Mouse (Mus musculus) myocyte (in vitro differentiated cells): ENCODE data around the gene Mst1r. TPM values are rescaled to one million over a fixed set of nuclear protein-coding genes. Genes with fewer than 3 reads are reported as not detected.

Experiments used
- H3K27me3 ChIP-seq: one replicate; pipeline ENCODE4 v1.6.1; 2011; ENCODE audit not compliant: control insufficient read depth, insufficient read depth, insufficient read length
- H3K36me3 ChIP-seq: one replicate; pipeline ENCODE4 v1.6.1; 2011; ENCODE audit not compliant: control insufficient read depth, insufficient read depth
- H3K4me2 ChIP-seq: one replicate; pipeline ENCODE4 v1.6.1; 2011; ENCODE audit warnings: low read depth, control low read depth
- H3K4me3 ChIP-seq: one replicate; pipeline ENCODE4 v1.5.1; 2011; ENCODE audit warnings: mild to moderate bottlenecking, control low read depth, moderate library complexity
- H3K79me2 ChIP-seq: one replicate; pipeline ENCODE4 v1.6.1; 2011; ENCODE audit not compliant: control insufficient read depth, insufficient read depth
- H3ac ChIP-seq: one replicate; pipeline ENCODE4 v1.6.1; 2011; ENCODE audit not compliant: control insufficient read depth, insufficient read length
- CEBPB ChIP-seq: IDR thresholded peaks from 2 replicates; pipeline ENCODE4 v1.6.1; 2011; ENCODE audit warnings: mild to moderate bottlenecking, moderate library complexity; ENCODE audit not compliant: poor library complexity, insufficient read depth, severe bottlenecking
- E2F4 ChIP-seq: IDR thresholded peaks from one replicate; pipeline ENCODE4 v1.6.1; 2011; ENCODE audit warnings: mild to moderate bottlenecking, control low read depth, moderate library complexity; ENCODE audit not compliant: insufficient read depth
- MAX ChIP-seq: IDR thresholded peaks from one replicate; pipeline ENCODE4 v1.6.1; 2011; ENCODE audit warnings: low read depth, mild to moderate bottlenecking, control low read depth
- MYOD1 ChIP-seq, 3 experiments: IDR thresholded peaks; one replicate each; pipeline ENCODE4 v1.6.1; 2011; ENCODE audit warnings: control low read depth in 2 of 3, low read depth in 2 of 3, mild to moderate bottlenecking in 2 of 3, moderate library complexity in 1 of 3; ENCODE audit not compliant: insufficient read length in 2 of 3, control insufficient read depth in 1 of 3
- MYOG ChIP-seq, 3 experiments: IDR thresholded peaks; one replicate each; pipeline ENCODE4 v1.6.1; 2011; ENCODE audit warnings: control low read depth in 2 of 3, low read depth in 2 of 3, mild to moderate bottlenecking in 2 of 3; ENCODE audit not compliant: insufficient read length in 2 of 3, control insufficient read depth in 1 of 3, insufficient read depth in 1 of 3
- POLR2A ChIP-seq: IDR thresholded peaks from one replicate; pipeline ENCODE4 v1.6.1; 2011; ENCODE audit warnings: low read depth, mild to moderate bottlenecking, control low read depth, moderate library complexity; ENCODE audit not compliant: insufficient read length
- POLR2AphosphoS2 ChIP-seq: IDR thresholded peaks from one replicate; pipeline ENCODE4 v1.6.1; 2011; ENCODE audit warnings: low read depth, control low read depth; ENCODE audit not compliant: insufficient read length
- REST ChIP-seq: IDR thresholded peaks from one replicate; pipeline ENCODE4 v1.6.1; 2011; ENCODE audit warnings: mild to moderate bottlenecking, control low read depth, moderate library complexity; ENCODE audit not compliant: insufficient read depth, insufficient read length
- SRF ChIP-seq: IDR thresholded peaks from one replicate; pipeline ENCODE4 v1.6.1; 2011; ENCODE audit warnings: low read depth; ENCODE audit not compliant: control insufficient read depth, insufficient read length
- TCF12 ChIP-seq: IDR thresholded peaks from one replicate; pipeline ENCODE4 v1.6.1; 2011; ENCODE audit warnings: mild to moderate bottlenecking, control low read depth; ENCODE audit not compliant: poor library complexity, insufficient read depth, severe bottlenecking
- TCF3 ChIP-seq: IDR thresholded peaks from one replicate; pipeline ENCODE4 v1.6.1; 2011; ENCODE audit warnings: low read depth, control low read depth; ENCODE audit not compliant: insufficient read length
- USF1 ChIP-seq: IDR thresholded peaks from one replicate; pipeline ENCODE4 v1.6.1; 2011; ENCODE audit warnings: low read depth, mild to moderate bottlenecking, control low read depth, moderate library complexity
- polyA plus RNA-seq: library from polyadenylated mRNA; unstranded; fragments of >200 nt; fragmentation: generic; extraction: Trizol; gene quantifications from one replicate; pipeline ENCODE4 v1.2.1, GENCODE M21; 2012; ENCODE audit warnings: missing spikeins

Gene Mst1r
- polyA plus RNA-seq, 1 experiment, result 0.04 TPM

GRCm38 (mm10) chr9:107935374-107935773 lies 28.7 kb downstream of the Mst1r start, which contains the start of gene Camkv:
TSS of gene Camkv (plus strand) at chr9:107935674.
- Histone ChIP-seq H3K36me3 (no peaks in the 10 kb centered on the region), H3ac (no peak within 1 kb of the TSS), H3K4me2 (peak within 1 kb of the TSS; percentile 50), H3K4me3 (no peak within 1 kb of the TSS), H3K27me3 (peaks cover 38% of the 10 kb centered on the region), H3K79me2 (no peaks in the 10 kb centered on the region)
- TF ChIP-seq MAX (no peak), MYOD1 (IDR thresholded peaks at IDR 0.05; ENCODE audit: control insufficient read depth in 1 of 3, insufficient read length in 2 of 3, low read depth in 2 of 3) (no peak), TCF12 (no peak), CEBPB (no peak), REST (no peak), SRF (no peak), TCF3 (no peak)

GRCm38 (mm10) chr9:107935790-107936214 lies 29.1 kb downstream of the Mst1r start:
- H3K4me3 ChIP-seq, result no peak overlapping the region
- no peak overlapping the region for H3ac ChIP-seq
- H3K27me3 ChIP-seq, result peaks cover 38% of the 10 kb centered on the region
- peak overlapping the region; percentile 50 for H3K4me2 ChIP-seq
- H3K79me2 ChIP-seq, result no peaks in the 10 kb centered on the region
- TF ChIP-seq MYOD1 (IDR thresholded peaks at IDR 0.05; ENCODE audit: control insufficient read depth in 1 of 3, insufficient read length in 2 of 3, low read depth in 2 of 3) (peak in 1 of 3 experiments; percentile 10), E2F4 (no peak)
- H3K36me3 ChIP-seq, result no peaks in the 10 kb centered on the region

DNA sequence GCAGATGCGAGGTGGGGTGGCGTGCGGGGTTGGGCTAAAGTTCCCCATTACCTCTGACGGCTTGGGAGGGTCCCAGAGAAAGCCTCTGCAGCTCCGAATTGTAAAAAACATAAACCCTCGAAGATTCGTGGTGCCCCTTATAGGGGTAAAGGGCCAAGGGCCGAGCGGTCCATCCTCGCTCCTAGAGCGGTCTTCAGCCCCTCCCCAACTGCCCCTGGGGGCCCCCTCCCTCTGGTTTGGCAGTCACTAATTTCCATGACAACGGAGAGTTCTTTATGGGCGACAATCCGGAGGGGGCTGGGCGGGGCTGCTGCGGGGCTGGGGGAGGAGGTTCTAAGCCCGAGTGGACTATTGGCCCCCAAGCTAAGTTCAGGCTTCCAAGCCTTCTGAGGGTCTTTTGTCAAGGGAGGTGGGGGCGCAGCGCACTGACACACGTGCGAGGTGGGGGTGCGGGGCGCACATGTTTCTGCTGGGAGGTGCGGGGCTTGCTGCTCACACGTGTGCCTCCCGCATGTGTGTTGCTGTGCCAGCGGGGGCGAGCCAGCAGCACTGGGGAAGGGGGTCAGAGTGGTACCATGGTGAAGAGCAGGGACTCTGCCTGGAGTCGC lies 29.6 kb downstream of the Mst1r start:
- Histone ChIP-seq H3K4me2 (peak overlapping the region; percentile 50), H3K36me3 (no peaks in the 10 kb centered on the region), H3K4me3 (no peak overlapping the region), H3ac (no peak overlapping the region), H3K27me3 (peaks cover 38% of the 10 kb centered on the region), H3K79me2 (no peaks in the 10 kb centered on the region)
- TF ChIP-seq E2F4 (no peak), SRF (no peak), MYOD1 (IDR thresholded peaks at IDR 0.05; ENCODE audit: control insufficient read depth in 1 of 3, insufficient read length in 2 of 3, low read depth in 2 of 3) (no peak), TCF3 (no peak), MAX (no peak), USF1 (no peak), REST (no peak), TCF12 (no peak), POLR2AphosphoS2 (no peak), POLR2A (no peak), CEBPB (no peak), MYOG (IDR thresholded peaks at IDR 0.05; ENCODE audit: control insufficient read depth in 1 of 3, insufficient read depth in 1 of 3, insufficient read length in 2 of 3, low read depth in 2 of 3) (no peak)

DNA sequence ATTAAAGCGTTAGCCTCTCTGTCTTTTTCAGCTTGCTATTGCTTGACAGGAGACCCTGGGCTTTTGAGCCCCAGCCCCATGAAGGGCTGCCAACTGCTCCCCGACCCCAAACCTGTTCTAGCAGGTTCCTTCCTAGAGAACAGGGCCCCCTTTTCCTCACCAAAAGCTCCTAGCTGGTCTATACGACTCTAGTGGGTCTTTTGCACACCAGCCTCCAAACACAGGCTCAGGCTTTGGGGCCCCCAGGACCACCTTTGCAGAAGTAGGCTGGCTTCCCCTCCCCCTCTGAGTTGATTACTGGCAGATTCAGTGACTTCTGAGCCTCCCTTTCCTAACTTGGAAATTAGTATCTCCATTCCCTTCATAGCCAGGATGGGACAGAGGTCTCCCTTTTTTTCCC lies 30.2 kb downstream of the Mst1r start:
- Histone ChIP-seq H3K4me2 (no peak overlapping the region), H3K36me3 (no peaks in the 10 kb centered on the region), H3K27me3 (peaks cover 38% of the 10 kb centered on the region), H3ac (no peak overlapping the region), H3K79me2 (no peaks in the 10 kb centered on the region), H3K4me3 (no peak overlapping the region)
- TF ChIP-seq CEBPB (no peak), TCF3 (no peak), REST (no peak), MAX (no peak), TCF12 (no peak), E2F4 (no peak), MYOG (IDR thresholded peaks at IDR 0.05; ENCODE audit: control insufficient read depth in 1 of 3, insufficient read depth in 1 of 3, insufficient read length in 2 of 3, low read depth in 2 of 3) (no peak), SRF (no peak), USF1 (no peak), POLR2AphosphoS2 (no peak), MYOD1 (IDR thresholded peaks at IDR 0.05; ENCODE audit: control insufficient read depth in 1 of 3, insufficient read length in 2 of 3, low read depth in 2 of 3) (no peak), POLR2A (no peak)

GRCm38 (mm10) chr9:107947241-107948194 lies 40.8 kb downstream of the Mst1r start:
- no peak overlapping the region for H3K4me3 ChIP-seq
- TF ChIP-seq USF1 (no peak), POLR2AphosphoS2 (no peak), POLR2A (peak; percentile 40), TCF12 (no peak), MYOD1 (IDR thresholded peaks at IDR 0.05; ENCODE audit: control insufficient read depth in 1 of 3, insufficient read length in 2 of 3, low read depth in 2 of 3) (peak in 2 of 3 experiments; percentile 62 to 76), MYOG (IDR thresholded peaks at IDR 0.05; ENCODE audit: control insufficient read depth in 1 of 3, insufficient read depth in 1 of 3, insufficient read length in 2 of 3, low read depth in 2 of 3) (peak in 1 of 3 experiments; percentile 32), MAX (no peak), E2F4 (no peak), TCF3 (peak; percentile 32), REST (no peak), CEBPB (no peak), SRF (no peak)
- no peak overlapping the region for H3ac ChIP-seq
- no peaks in the 10 kb centered on the region for H3K36me3 ChIP-seq
- peak overlapping the region; percentile 69 for H3K4me2 ChIP-seq
- no peaks in the 10 kb centered on the region for H3K27me3 ChIP-seq
- peaks cover 12% of the 10 kb centered on the region for H3K79me2 ChIP-seq
